Mouse (Mus musculus) spleen, postnatal 14 days (tissue): ENCODE measurements around the gene Ndufaf2.

Source experiments
- DNase-seq, 2 experiments: peaks; one replicate each; pipeline ENCODE4 v3.0.0; 2021 to 2022; ENCODE audit warnings: low spot score in 2 of 2

The Ndufaf2 gene

GRCm38 (mm10) chr13:108039902-108040301, 118.5 kb downstream of the Ndufaf2 start:
- DNase-seq = no peak

GRCm38 (mm10) chr13:108039375-108039774, 119.0 kb downstream of the Ndufaf2 start:
- DNase-seq = no peak

- no peak for DNase-seq
Measured at GRCm38 (mm10) chr13:108032789-108033188, 125.6 kb downstream of the Ndufaf2 start.

GRCm38 (mm10) chr13:108025802-108026201, 132.6 kb downstream of the Ndufaf2 start:
- no peak for DNase-seq

- DNase-seq = no peak
Measured at GRCm38 (mm10) chr13:108017349-108017748, 141.1 kb downstream of the Ndufaf2 start.

- DNase-seq = no peak
Measured at GRCm38 (mm10) chr13:108015166-108015565, 143.3 kb downstream of the Ndufaf2 start.

- DNase-seq = no peak
Measured at GRCm38 (mm10) chr13:108013839-108014238, 144.6 kb downstream of the Ndufaf2 start.

- DNase-seq = no peak
Measured at GRCm38 (mm10) chr13:108013110-108013509, 145.3 kb downstream of the Ndufaf2 start.

- no peak for DNase-seq
Measured at GRCm38 (mm10) chr13:108007861-108008260, 150.6 kb downstream of the Ndufaf2 start.

GRCm38 (mm10) chr13:107996301-107996700, 162.1 kb downstream of the Ndufaf2 start:
- no peak for DNase-seq

- DNase-seq = no peak
Measured at GRCm38 (mm10) chr13:107995211-107995610, 163.2 kb downstream of the Ndufaf2 start.

- DNase-seq = no peak
Measured at GRCm38 (mm10) chr13:107992573-107992972, 165.8 kb downstream of the Ndufaf2 start.

GRCm38 (mm10) chr13:107984641-107985040, 173.8 kb downstream of the Ndufaf2 start:
- no peak for DNase-seq

- no peak for DNase-seq
Measured at GRCm38 (mm10) chr13:107984186-107984585, 174.2 kb downstream of the Ndufaf2 start.

- DNase-seq = no peak
Measured at GRCm38 (mm10) chr13:107983231-107983847, 175.1 kb downstream of the Ndufaf2 start.

GRCm38 (mm10) chr13:107979461-107979860, 179.0 kb downstream of the Ndufaf2 start:
- DNase-seq = no peak

- DNase-seq = no peak
Measured at GRCm38 (mm10) chr13:107976886-107977656, 181.4 kb downstream of the Ndufaf2 start.

- no peak for DNase-seq
Measured at GRCm38 (mm10) chr13:107972451-107972850, 186.0 kb downstream of the Ndufaf2 start.

- no peak for DNase-seq
Measured at GRCm38 (mm10) chr13:107971868-107972267, 186.6 kb downstream of the Ndufaf2 start.

- DNase-seq = no peak
Measured at GRCm38 (mm10) chr13:107970422-107971142, 187.8 kb downstream of the Ndufaf2 start.

GRCm38 (mm10) chr13:107969961-107970391, 188.4 kb downstream of the Ndufaf2 start:
- DNase-seq = no peak

- no peak for DNase-seq
Measured at GRCm38 (mm10) chr13:107964616-107965015, 193.8 kb downstream of the Ndufaf2 start.

GRCm38 (mm10) chr13:107963471-107963870, 195.0 kb downstream of the Ndufaf2 start:
- DNase-seq = no peak
